Mouse (Mus musculus) monocyte, adult 2 months (primary cell): ENCODE measurements around the gene Cmip.
"Not testable (repeated sequence)": the region's sequence is repeated elsewhere in the genome, so short reads cannot be mapped to it uniquely, and the experiment has no call there.

ENCODE experiments used
- DNase-seq, 2 experiments: peaks; one replicate each; pipeline ENCODE4 v3.0.0; 2022; ENCODE audit warnings: low spot score in 2 of 2, low read depth in 1 of 2

Cmip gene

GRCm38 (mm10) chr8:117410391-117410790, 153.5 kb downstream of the Cmip start:
- no peak for DNase-seq

GRCm38 (mm10) chr8:117410901-117411300, 154.0 kb downstream of the Cmip start:
- no peak for DNase-seq

- no peak for DNase-seq
Measured at GRCm38 (mm10) chr8:117412232-117412631, 155.4 kb downstream of the Cmip start.

- DNase-seq, result no peak
Measured at GRCm38 (mm10) chr8:117417830-117418229, 161.0 kb downstream of the Cmip start.

- DNase-seq, result no peak
Measured at GRCm38 (mm10) chr8:117420841-117421534, 164.1 kb downstream of the Cmip start.

GRCm38 (mm10) chr8:117421838-117422237, 165.0 kb downstream of the Cmip start:
- DNase-seq, result no peak

- DNase-seq, result no peak
Measured at GRCm38 (mm10) chr8:117422343-117422742, 165.5 kb downstream of the Cmip start.

GRCm38 (mm10) chr8:117423029-117423428, 166.2 kb downstream of the Cmip start:
- DNase-seq, result no peak

GRCm38 (mm10) chr8:117427816-117428215, 171.0 kb downstream of the Cmip start:
- not testable (repeated sequence) for DNase-seq

- DNase-seq, result no peak
Measured at GRCm38 (mm10) chr8:117428524-117429162, 171.8 kb downstream of the Cmip start.

- DNase-seq, result no peak
Measured at GRCm38 (mm10) chr8:117430624-117431023, 173.8 kb downstream of the Cmip start.

GRCm38 (mm10) chr8:117431554-117431953, 174.7 kb downstream of the Cmip start:
- no peak for DNase-seq

- no peak for DNase-seq
Measured at GRCm38 (mm10) chr8:117432111-117432510, 175.2 kb downstream of the Cmip start.

GRCm38 (mm10) chr8:117433968-117434367, 177.1 kb downstream of the Cmip start:
- DNase-seq, result no peak

GRCm38 (mm10) chr8:117436786-117437185, 179.9 kb downstream of the Cmip start:
- no peak for DNase-seq

- no peak for DNase-seq
Measured at GRCm38 (mm10) chr8:117437616-117438015, 180.8 kb downstream of the Cmip start.

GRCm38 (mm10) chr8:117440317-117440716, 183.5 kb downstream of the Cmip start:
- DNase-seq, result no peak

- no peak for DNase-seq
Measured at GRCm38 (mm10) chr8:117440759-117441158, 183.9 kb downstream of the Cmip start.

GRCm38 (mm10) chr8:117445507-117445906, 188.6 kb downstream of the Cmip start:
- DNase-seq, result no peak

GRCm38 (mm10) chr8:117446344-117446997, 189.6 kb downstream of the Cmip start:
- DNase-seq, result no peak

- DNase-seq, result no peak
Measured at GRCm38 (mm10) chr8:117451072-117451471, 194.2 kb downstream of the Cmip start.

GRCm38 (mm10) chr8:117453974-117454373, 197.1 kb downstream of the Cmip start:
- DNase-seq, result no peak
